Mouse (Mus musculus) ES-Bruce4 (cell line): ENCODE measurements around the gene Cpa1.

ENCODE experiments used
- CTCF ChIP-seq: IDR thresholded peaks from one replicate; pipeline ENCODE4 v1.8.1; 2011; ENCODE audit warnings: low read depth, low read length
- EP300 ChIP-seq: IDR thresholded peaks from 2 replicates; pipeline ENCODE4 v1.6.1; 2011; ENCODE audit warnings: low read depth, low read length; ENCODE audit not compliant: insufficient read depth
- POLR2A ChIP-seq: IDR thresholded peaks from one replicate; pipeline ENCODE4 v1.8.1; 2011; ENCODE audit warnings: low read length; ENCODE audit not compliant: insufficient read depth

GRCm38 (mm10) chr6:30652425-30653188 lies 13.6 kb downstream of the Cpa1 start:
- TF ChIP-seq CTCF (no peak), POLR2A (no peak), EP300 (no peak)
